11 mouse cellular contexts compared by ENCODE assay signal in the genomic region with DNA sequence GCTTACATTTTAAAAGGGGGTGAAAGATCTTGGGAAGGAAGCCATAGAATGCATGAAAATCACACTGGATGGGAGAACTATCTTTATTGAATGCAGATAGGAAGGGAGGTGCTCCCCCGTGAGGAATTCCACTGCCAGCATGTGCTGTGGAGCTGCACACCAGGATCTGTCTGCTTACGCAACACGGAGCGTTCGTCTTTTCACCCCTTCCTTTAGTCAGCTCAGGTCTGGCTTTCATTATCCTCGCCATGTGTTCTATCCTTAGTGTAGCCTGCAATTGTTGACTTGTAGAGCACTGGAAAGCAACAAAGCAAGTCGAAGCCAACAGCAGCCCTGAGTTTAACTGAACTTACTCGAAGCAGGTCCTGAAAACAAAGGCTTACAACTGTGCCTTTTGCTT.
DNase-seq lines count a peak whose midpoint lies in the region; ATAC-seq and TF ChIP-seq lines count a peak whose summit lies in the region.
"Had no signal": no experiment of that assay in that cellular context is flagged by ENCODE, and none has a peak within 500 bp of the region (broad histone marks: within the 10 kb centered on the region; RNA-seq: fewer than 3 reads in every experiment).

No protein-coding gene starts in this region.

- H3K9me3 ChIP-seq in limb, embryonic 11.5 days (ENCODE audit: control insufficient read depth, low read length), result no peaks in the 10 kb centered on the region
- H3K9me3 ChIP-seq in midbrain, embryonic 14.5 days (ENCODE audit: control insufficient read depth, low read length), result no peaks in the 10 kb centered on the region
- H3K9me3 ChIP-seq: neural tube, embryonic 15.5 days had no signal

- no peak overlapping the region for H3K27ac ChIP-seq in left cerebral cortex, adult 2 months
- H3K27ac ChIP-seq in limb, embryonic 11.5 days (replicated peaks; ENCODE audit: low read depth, low read length), result no peak overlapping the region
- H3K27ac ChIP-seq in midbrain, embryonic 14.5 days (replicated peaks; ENCODE audit: low read depth, low read length), result no peak overlapping the region
- H3K27ac ChIP-seq: neural tube, embryonic 15.5 days had no signal

- no peak overlapping the region for H3K4me2 ChIP-seq in limb, embryonic 11.5 days (ENCODE audit: low read depth, severe bottlenecking)
- no peak overlapping the region for H3K4me2 ChIP-seq in midbrain, embryonic 14.5 days (ENCODE audit: low read length)
- H3K4me2 ChIP-seq: neural tube, embryonic 15.5 days had no signal

- peak; percentile 5 for DNase-seq in adrenal gland, adult 8-10 months
- DNase-seq in adrenal gland, postnatal 25 days, result no peak
- no peak for DNase-seq in left cerebral cortex, adult 2 months (ENCODE audit: extremely low spot score in 1 of 2, low spot score in 2 of 2)
- DNase-seq in left cerebral cortex, postnatal 4 days, result no peak
- DNase-seq in forelimb bud, embryonic 11.5 days (ENCODE audit: low read depth, low spot score), result peak; percentile 40
- peak; percentile 43 for DNase-seq in limb, embryonic 11.5 days (ENCODE audit: low spot score)
- no peak for DNase-seq in midbrain, embryonic 14.5 days
- DNase-seq in thymus, postnatal 0 days (ENCODE audit: low spot score), result no peak
- DNase-seq: cerebellum, adult 18-20 months had no signal

- H3K36me3 ChIP-seq in limb, embryonic 11.5 days (ENCODE audit: control insufficient read depth, insufficient read depth, low read length), result no peaks in the 10 kb centered on the region
- H3K36me3 ChIP-seq in midbrain, embryonic 14.5 days (ENCODE audit: control insufficient read depth, insufficient read depth, low read length), result no peaks in the 10 kb centered on the region
- H3K36me3 ChIP-seq: neural tube, embryonic 15.5 days had no signal

- WGBS in limb, embryonic 11.5 days, result 39% methylated on average over 8 of the region's 8 CpGs
- WGBS in midbrain, embryonic 14.5 days, result 85% methylated on average over 8 of the region's 8 CpGs

- ATAC-seq in limb, embryonic 11.5 days (ENCODE audit: insufficient number of reproducible peaks, low FRiP score, low TSS enrichment, low read depth), result no peak
- ATAC-seq in midbrain, embryonic 14.5 days (ENCODE audit: low FRiP score, low TSS enrichment), result no peak
- ATAC-seq: intestine, embryonic 16.5 days had no signal

- H3K4me1 ChIP-seq in limb, embryonic 11.5 days (ENCODE audit: control insufficient read depth, insufficient read depth, low read length), result peaks cover 4% of the 10 kb centered on the region; the same call in 1 of the 2 replicates
- no peaks in the 10 kb centered on the region for H3K4me1 ChIP-seq in midbrain, embryonic 14.5 days (ENCODE audit: control insufficient read depth, insufficient read depth, low read length)
- H3K4me1 ChIP-seq: neural tube, embryonic 15.5 days had no signal

- H3K9ac ChIP-seq in limb, embryonic 11.5 days (ENCODE audit: low read length), result no peak overlapping the region
- H3K9ac ChIP-seq in midbrain, embryonic 14.5 days (replicated peaks; ENCODE audit: low read length), result no peak overlapping the region
- H3K9ac ChIP-seq: neural tube, embryonic 15.5 days had no signal

- no peak overlapping the region for H3K4me3 ChIP-seq in left cerebral cortex, adult 2 months
- no peak overlapping the region for H3K4me3 ChIP-seq in limb, embryonic 11.5 days (ENCODE audit: low read depth, low read length)
- H3K4me3 ChIP-seq in midbrain, embryonic 14.5 days (replicated peaks; ENCODE audit: low read depth, low read length), result no peak overlapping the region
- H3K4me3 ChIP-seq: neural tube, embryonic 15.5 days had no signal

- intact Hi-C loops in left cerebral cortex, adult 2 months (cut with DNase I), result no loop called here
- intact Hi-C loops in left cerebral cortex, postnatal 4 days (cut with DNase I), result no loop called here

- TF ChIP-seq CTCF in left cerebral cortex, adult 2 months (IDR thresholded peaks at IDR 0.05), result peak; percentile 33

- H3K27me3 ChIP-seq in limb, embryonic 11.5 days (ENCODE audit: control insufficient read depth, insufficient read depth, low read length), result no peaks in the 10 kb centered on the region
- no peaks in the 10 kb centered on the region for H3K27me3 ChIP-seq in midbrain, embryonic 14.5 days (ENCODE audit: control insufficient read depth, insufficient read depth, low read length)
- H3K27me3 ChIP-seq: neural tube, embryonic 15.5 days had no signal

Comparison
In these comparisons a context has a peak if more than half of its experiments do, and no peak if none do; other contexts are left out.
1. DNase-seq: peak in adrenal gland, adult 8-10 months (single experiment), forelimb bud, embryonic 11.5 days (single experiment) and limb, embryonic 11.5 days (single experiment); none in adrenal gland, postnatal 25 days (single experiment), left cerebral cortex, adult 2 months (0 of 2), left cerebral cortex, postnatal 4 days (single experiment), midbrain, embryonic 14.5 days (single experiment) and thymus, postnatal 0 days (single experiment).